Mouse (Mus musculus): ENCODE data around the gene Hdlbp. TPM values are rescaled to one million over a fixed set of nuclear protein-coding genes. Genes with fewer than 3 reads are reported as not detected.

Hdlbp gene
- polyA plus RNA-seq, 1 experiment from 2014 or later: 144 TPM

Other genes with a start within 250 kb of the Hdlbp start
- 3.0 and 3.4 TPM in 2 replicates for gene Sned1, start 243.0 kb downstream of the Hdlbp start, polyA plus RNA-seq (2014; fragmentation: Nextera tagmentation; extraction: Ambion mirVana)
- 22.2 and 23.7 TPM in 2 replicates for gene Mterf4, start 172.9 kb downstream of the Hdlbp start, polyA plus RNA-seq (2014; fragmentation: Nextera tagmentation; extraction: Ambion mirVana)
- gene Ppp1r7, start 136.0 kb downstream of the Hdlbp start, polyA plus RNA-seq (2014; fragmentation: Nextera tagmentation; extraction: Ambion mirVana): 64.5 and 69.7 TPM in 2 replicates
- 8.0 and 8.9 TPM in 2 replicates for gene Pask, start 135.3 kb downstream of the Hdlbp start, polyA plus RNA-seq (2014; fragmentation: Nextera tagmentation; extraction: Ambion mirVana)
- 0.62 and 0.74 TPM in 2 replicates for gene Ano7, start 104.9 kb downstream of the Hdlbp start, polyA plus RNA-seq (2014; fragmentation: Nextera tagmentation; extraction: Ambion mirVana)
- gene Farp2, start 33.3 kb upstream of the Hdlbp start, polyA plus RNA-seq (2014; fragmentation: Nextera tagmentation; extraction: Ambion mirVana): 3.7 and 4.8 TPM in 2 replicates
- gene Stk25, start 179.8 kb upstream of the Hdlbp start, polyA plus RNA-seq (2014; fragmentation: Nextera tagmentation; extraction: Ambion mirVana): 144 and 152 TPM in 2 replicates
- 29.2 and 33.2 TPM in 2 replicates for gene Bok, start 206.8 kb upstream of the Hdlbp start, polyA plus RNA-seq (2014; fragmentation: Nextera tagmentation; extraction: Ambion mirVana)

All from heart, embryonic 11.5 days (tissue).